Mouse (Mus musculus) liver, adult 2 months (tissue): ENCODE data around the gene Tmem132a.

Source experiments
- CTCF ChIP-seq: fragments of 200-500 bp; IDR thresholded peaks from 2 replicates; pipeline ENCODE4 v1.5.1; 2011; ENCODE audit warnings: low read depth, low read length, control low read depth
- POLR2A ChIP-seq: fragments of 200-500 bp; IDR thresholded peaks from 2 replicates; pipeline ENCODE4 v1.6.1; 2011; ENCODE audit warnings: low read length, control low read depth; ENCODE audit not compliant: insufficient read depth; ENCODE audit errors: extremely low read depth

DNA sequence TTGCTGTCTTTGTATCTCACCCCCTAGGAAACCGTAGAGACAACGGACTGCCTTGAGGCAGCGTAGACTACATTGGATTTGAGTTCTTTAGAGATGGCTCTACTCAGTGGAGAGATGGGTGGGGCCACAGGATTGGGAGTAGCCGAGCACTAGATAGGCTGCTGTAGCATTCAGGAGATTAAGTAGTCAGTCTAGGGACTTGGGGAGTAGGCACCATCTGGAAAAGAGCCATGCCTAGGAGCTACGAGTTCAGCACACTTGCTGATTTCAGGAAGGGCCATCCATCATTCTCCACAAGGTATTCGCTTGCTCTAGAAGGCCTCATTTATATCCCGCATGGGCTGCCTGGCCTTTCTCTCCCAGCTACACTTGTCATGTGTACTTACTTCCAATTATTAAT lies 23.6 kb downstream of the Tmem132a start:
- TF ChIP-seq POLR2A (no peak), CTCF (no peak)
